Mouse (Mus musculus): ENCODE measurements around the gene Selenbp1. TPM values are rescaled to one million over a fixed set of nuclear protein-coding genes. Genes with fewer than 3 reads are reported as not detected.
"Not testable (repeated sequence)": the region's sequence is repeated elsewhere in the genome, so short reads cannot be mapped to it uniquely, and the experiment has no call there.

The Selenbp1 gene
- 74.2 and 74.5 TPM in 2 replicates for polyA plus RNA-seq (2014; fragmentation: Nextera tagmentation; extraction: Ambion mirVana)

GRCm38 (mm10) chr3:94932809-94933564 is at the start of gene Selenbp1:
Gene Selenbp1 (plus strand): TSS chr3:94933056.
- H3K4me2 ChIP-seq (ENCODE audit: low read length) = peak within 1 kb of the TSS; percentile 59
- WGBS = 4% methylated on average over 16 of the region's 16 CpGs
- H3K27me3 ChIP-seq (replicated peaks; ENCODE audit: control insufficient read depth, insufficient read depth, low read length) = no peaks in the 10 kb centered on the region

DNA sequence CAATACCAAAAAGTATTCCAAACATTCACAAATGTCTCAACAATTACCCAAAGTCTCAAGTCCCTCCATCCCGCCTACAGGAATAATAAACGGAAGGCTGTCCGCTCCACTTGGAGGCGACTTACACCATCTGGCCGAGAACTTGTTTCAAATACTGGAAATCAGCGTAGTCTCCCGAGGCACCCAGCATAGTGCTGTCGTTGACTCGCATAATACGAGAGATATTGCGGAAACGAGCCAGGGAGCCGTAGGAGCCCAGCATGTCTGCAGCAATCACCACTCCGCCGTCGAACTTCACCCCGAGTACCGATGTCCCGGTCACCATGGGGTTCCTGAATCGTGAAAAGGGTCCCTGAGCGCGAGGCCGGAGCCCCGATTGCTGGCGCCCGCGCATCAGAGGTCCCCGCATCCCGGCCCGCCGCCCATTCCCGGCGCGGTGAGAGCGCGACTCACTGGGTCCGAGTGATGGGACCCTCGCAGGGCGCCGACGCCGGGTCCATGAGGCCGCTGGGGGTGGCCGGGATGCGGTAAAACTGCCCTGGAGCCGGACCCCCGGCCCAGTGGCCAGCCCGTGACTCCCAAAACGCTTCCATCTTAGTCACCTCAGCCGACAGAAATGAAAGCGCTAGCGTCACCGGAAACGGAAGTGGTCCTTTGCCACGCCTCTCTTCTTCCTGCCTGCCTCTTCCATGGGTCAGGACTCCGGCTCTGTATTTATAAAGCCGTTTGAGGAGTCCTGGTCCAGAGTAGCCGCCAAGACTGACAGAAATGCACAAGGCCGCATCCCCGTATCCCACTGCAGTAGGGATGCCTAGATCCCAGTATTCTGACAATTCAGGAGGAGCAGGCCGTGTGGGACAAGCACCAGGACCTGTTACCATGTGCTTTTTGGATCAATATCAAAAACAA is 46.3 kb upstream of the Selenbp1 start, which contains the start of gene Psmb4:
Gene Psmb4 (minus strand): TSS at position 646 of the 909 bp plus-strand sequence.
- Histone ChIP-seq H3K4me3 (ENCODE audit: low read depth, low read length) (peak within 1 kb of the TSS; percentile 84), H3K27ac (ENCODE audit: low read depth) (peak within 1 kb of the TSS; percentile 74), H3K4me1 (replicated peaks; ENCODE audit: control insufficient read depth, insufficient read depth, low read length) (peaks cover 15% of the 10 kb centered on the region), H3K4me2 (ENCODE audit: low read length) (peak within 1 kb of the TSS; percentile 82), H3K9ac (ENCODE audit: low read length) (peak within 1 kb of the TSS; percentile 73), H3K36me3 (ENCODE audit: control insufficient read depth, insufficient read depth, low read length) (peaks cover 34% of the 10 kb centered on the region), H3K9me3 (ENCODE audit: control insufficient read depth, low read length) (no peaks in the 10 kb centered on the region), H3K27me3 (replicated peaks; ENCODE audit: control insufficient read depth, insufficient read depth, low read length) (no peaks in the 10 kb centered on the region)
- ATAC-seq (replicated peaks; ENCODE audit: low FRiP score, low TSS enrichment, low read depth) (peak; percentile 88), DNase-seq (ENCODE audit: low spot score) (peak; percentile 93)
- under 1% methylated on average over 61 of the region's 61 CpGs for WGBS

More at GRCm38 (mm10) chr3:94932809-94933564, at the start of gene Selenbp1:
- DNase-seq (ENCODE audit: low spot score) (peak; percentile 93), ATAC-seq (replicated peaks; ENCODE audit: low FRiP score, low TSS enrichment, low read depth) (peak; percentile 85)
- Histone ChIP-seq H3K9me3 (ENCODE audit: control insufficient read depth, low read length) (no peaks in the 10 kb centered on the region), H3K9ac (ENCODE audit: low read length) (peak within 1 kb of the TSS; percentile 42), H3K36me3 (ENCODE audit: control insufficient read depth, insufficient read depth, low read length) (no peaks in the 10 kb centered on the region), H3K4me1 (replicated peaks; ENCODE audit: control insufficient read depth, insufficient read depth, low read length) (peaks cover 6% of the 10 kb centered on the region), H3K27ac (ENCODE audit: low read depth) (peak within 1 kb of the TSS; percentile 86), H3K4me3 (ENCODE audit: low read depth, low read length) (peak within 1 kb of the TSS; percentile 37)

DNA sequence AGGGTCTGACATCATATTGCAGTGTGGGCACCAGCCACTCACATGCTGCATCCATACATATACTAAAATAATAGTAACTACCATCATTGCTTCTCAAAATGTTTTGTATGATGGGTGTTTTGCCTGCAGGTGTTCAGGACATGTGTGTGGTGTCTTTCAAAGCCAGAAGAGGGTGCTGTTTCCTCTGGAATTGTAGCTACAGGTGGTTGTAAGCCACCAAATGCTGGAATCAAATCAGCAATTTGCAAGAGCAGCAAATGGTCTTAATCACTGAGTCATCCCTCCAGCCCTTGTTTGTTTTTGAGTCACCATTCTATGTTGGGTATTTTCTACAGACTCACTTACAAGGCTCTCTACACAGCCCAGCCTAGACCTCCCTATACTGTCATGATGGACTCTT is 44.3 kb upstream of the Selenbp1 start:
- Histone ChIP-seq H3K36me3 (ENCODE audit: control insufficient read depth, insufficient read depth, low read length) (peaks cover 20% of the 10 kb centered on the region), H3K4me1 (replicated peaks; ENCODE audit: control insufficient read depth, insufficient read depth, low read length) (peaks cover 15% of the 10 kb centered on the region), H3K27ac (ENCODE audit: low read depth) (no peak overlapping the region), H3K9me3 (ENCODE audit: control insufficient read depth, low read length) (no peaks in the 10 kb centered on the region), H3K27me3 (replicated peaks; ENCODE audit: control insufficient read depth, insufficient read depth, low read length) (no peaks in the 10 kb centered on the region), H3K9ac (ENCODE audit: low read length) (no peak overlapping the region), H3K4me3 (ENCODE audit: low read depth, low read length) (no peak overlapping the region), H3K4me2 (ENCODE audit: low read length) (no peak overlapping the region)
- ATAC-seq (replicated peaks; ENCODE audit: low FRiP score, low TSS enrichment, low read depth) (no peak), DNase-seq (ENCODE audit: low spot score) (no peak)

DNA sequence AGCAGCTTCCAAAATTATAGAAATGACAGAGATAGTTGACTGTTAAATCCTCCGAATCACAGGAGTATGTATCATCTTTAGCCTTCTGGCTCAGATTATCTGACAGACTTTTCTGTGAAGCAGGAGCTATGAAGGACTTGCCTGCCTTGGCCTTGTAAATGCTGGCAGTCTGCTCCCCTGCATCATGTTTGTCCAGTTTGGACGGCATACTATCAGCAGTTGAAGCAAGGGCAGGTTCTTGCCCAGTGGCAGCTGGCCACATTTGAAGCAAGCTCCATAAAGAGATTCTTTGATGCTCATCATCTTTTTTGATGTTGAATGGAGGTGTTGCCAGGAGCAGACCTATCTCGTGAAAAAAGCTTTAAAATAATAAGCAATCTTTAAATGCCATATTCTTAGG is 38.8 kb upstream of the Selenbp1 start:
- H3K4me3 ChIP-seq (ENCODE audit: low read depth, low read length) = no peak overlapping the region
- WGBS = 62% methylated on average over 3 of the region's 3 CpGs
- no peak overlapping the region for H3K4me2 ChIP-seq (ENCODE audit: low read length)
- ATAC-seq (replicated peaks; ENCODE audit: low FRiP score, low TSS enrichment, low read depth) = no peak
- DNase-seq (ENCODE audit: low spot score) = no peak
- no peaks in the 10 kb centered on the region for H3K9me3 ChIP-seq (ENCODE audit: control insufficient read depth, low read length)
- no peaks in the 10 kb centered on the region for H3K4me1 ChIP-seq (replicated peaks; ENCODE audit: control insufficient read depth, insufficient read depth, low read length)
- no peaks in the 10 kb centered on the region for H3K27me3 ChIP-seq (replicated peaks; ENCODE audit: control insufficient read depth, insufficient read depth, low read length)
- no peak overlapping the region for H3K9ac ChIP-seq (ENCODE audit: low read length)
- H3K36me3 ChIP-seq (ENCODE audit: control insufficient read depth, insufficient read depth, low read length) = no peaks in the 10 kb centered on the region
- H3K27ac ChIP-seq (ENCODE audit: low read depth) = no peak overlapping the region

DNA sequence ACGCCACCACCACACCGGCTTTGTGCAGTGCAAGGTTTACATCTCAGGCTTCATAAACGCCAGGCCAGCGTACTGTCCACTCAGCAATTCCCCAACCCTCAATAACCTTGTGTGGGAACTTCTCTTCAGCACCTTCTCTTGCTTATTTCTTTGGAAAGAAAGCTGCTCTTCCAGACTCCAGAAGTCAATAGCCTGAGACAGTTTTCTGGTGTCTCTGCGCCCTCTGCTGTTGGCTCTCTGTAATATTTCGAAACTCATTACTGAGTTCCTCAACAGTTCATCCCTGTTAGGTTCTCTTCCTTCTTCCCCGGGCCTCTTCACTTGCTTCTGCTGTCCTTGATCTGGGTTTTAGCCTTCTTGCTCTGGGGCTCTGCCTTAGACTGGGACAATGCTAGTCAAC is 30.1 kb upstream of the Selenbp1 start:
- Histone ChIP-seq H3K36me3 (ENCODE audit: control insufficient read depth, insufficient read depth, low read length) (no peaks in the 10 kb centered on the region), H3K27ac (ENCODE audit: low read depth) (no peak overlapping the region), H3K4me3 (ENCODE audit: low read depth, low read length) (no peak overlapping the region), H3K9ac (ENCODE audit: low read length) (no peak overlapping the region), H3K27me3 (replicated peaks; ENCODE audit: control insufficient read depth, insufficient read depth, low read length) (no peaks in the 10 kb centered on the region), H3K9me3 (ENCODE audit: control insufficient read depth, low read length) (no peaks in the 10 kb centered on the region), H3K4me2 (ENCODE audit: low read length) (no peak overlapping the region), H3K4me1 (replicated peaks; ENCODE audit: control insufficient read depth, insufficient read depth, low read length) (no peaks in the 10 kb centered on the region)
- WGBS = 16% methylated on average over 7 of the region's 7 CpGs
- DNase-seq (ENCODE audit: low spot score) = peak; percentile 73
- no peak for ATAC-seq (replicated peaks; ENCODE audit: low FRiP score, low TSS enrichment, low read depth)

DNA sequence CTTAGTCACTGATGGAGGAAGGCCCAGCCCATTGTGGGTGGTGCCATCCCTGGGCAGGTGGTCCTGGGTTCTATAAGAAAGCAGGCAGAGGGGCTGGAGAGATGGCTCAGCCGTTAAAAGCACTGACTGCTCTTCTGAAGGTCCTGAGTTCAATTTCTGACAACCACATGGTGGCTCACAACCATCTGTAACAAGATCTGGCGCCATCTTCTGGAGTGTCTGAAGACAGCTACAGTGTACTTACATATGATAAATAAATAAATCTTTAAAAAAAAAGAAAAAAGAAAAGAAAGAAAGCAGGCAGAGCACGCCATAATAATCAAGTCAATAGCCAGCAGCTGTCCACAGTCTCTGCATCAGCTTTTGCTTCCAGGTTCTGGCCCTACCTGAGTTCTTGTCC is 28.1 kb upstream of the Selenbp1 start:
- not testable (repeated sequence) for H3K4me1 ChIP-seq (replicated peaks; ENCODE audit: control insufficient read depth, insufficient read depth, low read length); H3K9me3 ChIP-seq (ENCODE audit: control insufficient read depth, low read length); DNase-seq (ENCODE audit: low spot score); H3K9ac ChIP-seq (ENCODE audit: low read length); ATAC-seq (replicated peaks; ENCODE audit: low FRiP score, low TSS enrichment, low read depth); H3K4me2 ChIP-seq (ENCODE audit: low read length); H3K27ac ChIP-seq (ENCODE audit: low read depth); H3K36me3 ChIP-seq (ENCODE audit: control insufficient read depth, insufficient read depth, low read length); H3K4me3 ChIP-seq (ENCODE audit: low read depth, low read length); H3K27me3 ChIP-seq (replicated peaks; ENCODE audit: control insufficient read depth, insufficient read depth, low read length)
- 53% methylated on average over 3 of the region's 3 CpGs for WGBS

DNA sequence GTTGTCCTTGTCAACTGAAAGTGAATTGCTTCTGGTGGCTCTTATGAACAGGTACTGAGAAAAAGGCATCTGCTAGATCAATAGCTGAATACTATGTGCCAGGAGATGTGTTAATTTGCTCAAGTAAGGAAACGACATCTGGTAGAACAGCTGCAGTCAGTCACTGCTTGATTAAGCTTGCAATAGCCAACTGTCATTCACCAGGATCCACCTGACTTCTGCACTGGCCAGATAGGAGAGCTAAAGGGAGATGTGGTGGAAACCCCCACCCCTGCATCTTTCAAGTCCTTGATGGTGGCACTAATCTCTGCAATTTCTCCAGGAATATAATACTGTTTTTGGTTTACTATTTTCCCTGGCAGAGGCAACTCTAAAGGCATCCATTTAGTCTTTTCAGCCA is 26.4 kb upstream of the Selenbp1 start:
- ATAC-seq (replicated peaks; ENCODE audit: low FRiP score, low TSS enrichment, low read depth) (no peak), DNase-seq (ENCODE audit: low spot score) (no peak)
- Histone ChIP-seq H3K9me3 (ENCODE audit: control insufficient read depth, low read length) (no peaks in the 10 kb centered on the region), H3K36me3 (ENCODE audit: control insufficient read depth, insufficient read depth, low read length) (no peaks in the 10 kb centered on the region), H3K27ac (ENCODE audit: low read depth) (no peak overlapping the region), H3K4me1 (replicated peaks; ENCODE audit: control insufficient read depth, insufficient read depth, low read length) (no peaks in the 10 kb centered on the region), H3K27me3 (replicated peaks; ENCODE audit: control insufficient read depth, insufficient read depth, low read length) (no peaks in the 10 kb centered on the region), H3K4me3 (ENCODE audit: low read depth, low read length) (no peak overlapping the region), H3K9ac (ENCODE audit: low read length) (no peak overlapping the region), H3K4me2 (ENCODE audit: low read length) (no peak overlapping the region)
- WGBS = 59% methylated on average over 1 of the region's 1 CpGs

DNA sequence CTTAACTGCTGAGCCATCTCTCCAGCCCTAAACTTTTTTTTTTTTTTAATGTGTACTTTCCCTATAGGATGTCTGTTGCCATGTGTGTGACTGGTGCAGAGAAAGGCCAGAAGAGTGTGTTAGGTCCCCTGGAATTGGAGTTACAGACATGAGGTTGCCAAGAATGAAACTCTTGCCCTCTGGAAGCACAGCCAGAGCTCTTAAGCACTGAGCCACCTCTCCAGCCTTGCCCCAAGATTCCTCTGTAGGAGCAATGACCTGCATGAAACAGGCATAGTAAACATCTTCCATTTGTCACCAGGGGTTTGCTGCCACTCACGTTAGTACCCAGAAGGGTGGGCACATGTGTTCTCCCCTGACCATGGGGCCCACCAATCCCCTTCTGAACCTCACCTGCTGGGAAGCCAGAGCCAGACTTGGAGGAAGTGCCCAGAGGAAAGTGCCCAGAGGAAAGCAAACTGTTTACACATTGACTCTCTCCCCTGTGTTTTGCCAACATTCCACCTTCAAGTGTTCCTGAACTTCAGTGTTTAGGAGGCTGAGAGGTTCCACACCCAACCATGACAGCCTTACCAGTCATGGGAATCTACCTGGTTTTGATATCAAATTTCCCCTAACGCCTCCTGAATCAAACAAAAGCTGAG is 21.7 kb upstream of the Selenbp1 start:
- Histone ChIP-seq H3K27me3 (replicated peaks; ENCODE audit: control insufficient read depth, insufficient read depth, low read length) (no peaks in the 10 kb centered on the region), H3K9me3 (ENCODE audit: control insufficient read depth, low read length) (no peaks in the 10 kb centered on the region), H3K27ac (ENCODE audit: low read depth) (no peak overlapping the region), H3K36me3 (ENCODE audit: control insufficient read depth, insufficient read depth, low read length) (no peaks in the 10 kb centered on the region), H3K4me3 (ENCODE audit: low read depth, low read length) (no peak overlapping the region), H3K4me2 (ENCODE audit: low read length) (no peak overlapping the region), H3K4me1 (replicated peaks; ENCODE audit: control insufficient read depth, insufficient read depth, low read length) (no peaks in the 10 kb centered on the region), H3K9ac (ENCODE audit: low read length) (no peak overlapping the region)
- no peak for ATAC-seq (replicated peaks; ENCODE audit: low FRiP score, low TSS enrichment, low read depth)
- no peak for DNase-seq (ENCODE audit: low spot score)
- 62% methylated on average over 2 of the region's 2 CpGs for WGBS
